Mouse (Mus musculus): Measurements from ENCODE around the gene Cdon.
A peak's percentile ranks its signal among the peaks of the same experiment; 100 is the strongest.
"Not testable (repeated sequence)": the region's sequence is repeated elsewhere in the genome, so short reads cannot be mapped to it uniquely, and the experiment has no call there.

Cdon gene

DNA sequence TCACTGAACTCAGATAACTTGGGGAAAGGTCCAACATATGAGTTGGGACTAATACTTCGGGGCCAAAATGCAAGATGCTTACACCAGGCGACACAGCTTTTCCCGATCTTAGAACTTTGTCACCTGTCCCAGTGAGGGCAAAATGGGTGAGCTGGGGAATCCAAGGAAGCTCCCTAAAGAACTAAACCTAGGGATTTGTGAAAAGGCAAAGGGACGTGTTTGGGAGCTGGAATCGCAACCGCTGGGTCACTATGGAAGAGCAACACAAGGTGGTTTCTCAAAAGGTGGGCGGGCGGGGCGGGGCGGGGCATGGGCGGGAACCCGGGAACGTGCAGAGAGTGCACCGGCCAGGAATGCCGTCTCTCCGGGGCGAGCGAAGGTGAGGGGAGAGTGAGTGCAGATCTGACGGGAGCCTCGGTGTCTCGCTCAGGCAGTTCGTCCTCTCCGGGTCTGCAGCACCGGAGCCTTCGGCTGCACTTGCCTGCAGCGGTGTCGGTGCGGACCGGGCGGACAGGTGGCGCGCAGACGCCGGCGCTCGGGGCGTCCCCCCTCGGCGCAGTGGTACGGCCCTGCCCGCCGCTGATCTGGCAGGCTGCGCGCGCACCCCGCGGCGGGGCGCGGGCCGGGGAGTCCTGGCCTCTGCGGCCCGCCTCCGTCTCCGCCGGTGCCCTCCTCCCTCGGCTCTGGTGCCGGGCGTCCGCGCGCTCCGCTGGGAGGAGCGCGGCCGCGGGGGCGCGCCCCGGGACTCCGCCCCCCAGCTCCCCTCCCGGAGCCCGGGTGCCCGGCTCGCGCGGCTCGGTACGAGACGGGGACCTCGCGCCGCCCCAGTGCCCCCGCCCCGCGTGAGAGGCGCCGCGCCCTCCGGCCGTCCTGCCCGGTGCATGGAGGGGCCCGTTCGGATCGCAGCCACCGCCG is at the start of gene Cdon:
Gene Cdon (plus strand): TSS at position 324 of the 915 bp plus-strand sequence.
- DNase-seq (ENCODE audit: low spot score in 2 of 2), result peak; percentile 64 to 76

DNA sequence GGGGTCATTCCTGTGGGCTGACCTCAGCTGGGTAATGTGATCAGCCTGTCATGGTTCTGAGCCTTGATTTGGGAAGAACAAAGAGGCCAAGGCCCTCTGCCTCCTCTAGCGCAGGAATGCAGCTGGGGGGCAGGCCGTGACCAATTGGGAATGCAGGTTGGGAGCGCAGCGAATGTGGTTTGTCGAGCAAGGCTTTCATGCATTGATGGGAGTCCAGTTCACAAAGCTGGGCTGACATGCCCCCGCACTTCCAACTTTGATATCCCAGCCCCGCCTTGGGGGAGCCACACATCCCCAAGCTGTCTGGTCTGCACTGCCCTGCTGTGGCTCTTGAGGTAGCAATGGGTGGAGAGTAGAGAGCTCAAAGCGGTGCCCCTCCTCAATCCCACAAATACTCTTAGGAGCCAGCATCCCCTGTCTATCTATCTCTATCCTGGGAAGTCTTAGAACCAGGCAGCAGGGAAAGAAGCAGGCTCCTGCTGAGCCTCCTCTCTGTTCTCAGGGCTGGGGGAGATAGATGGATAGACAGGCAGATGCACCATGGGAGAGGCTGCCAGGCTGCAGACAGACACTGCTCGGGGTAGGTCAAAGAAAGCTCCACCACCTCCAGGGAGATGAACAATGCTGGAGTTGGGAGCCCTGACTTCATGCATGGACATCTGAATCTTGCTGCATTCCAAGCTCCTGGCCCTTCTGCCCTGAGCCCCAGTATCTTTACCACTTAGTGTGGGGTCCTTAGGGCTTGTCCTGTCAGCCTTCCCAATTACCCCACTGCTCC is 48.4 kb upstream of the Cdon start:
- DNase-seq (ENCODE audit: low spot score in 2 of 2), result no peak

DNA sequence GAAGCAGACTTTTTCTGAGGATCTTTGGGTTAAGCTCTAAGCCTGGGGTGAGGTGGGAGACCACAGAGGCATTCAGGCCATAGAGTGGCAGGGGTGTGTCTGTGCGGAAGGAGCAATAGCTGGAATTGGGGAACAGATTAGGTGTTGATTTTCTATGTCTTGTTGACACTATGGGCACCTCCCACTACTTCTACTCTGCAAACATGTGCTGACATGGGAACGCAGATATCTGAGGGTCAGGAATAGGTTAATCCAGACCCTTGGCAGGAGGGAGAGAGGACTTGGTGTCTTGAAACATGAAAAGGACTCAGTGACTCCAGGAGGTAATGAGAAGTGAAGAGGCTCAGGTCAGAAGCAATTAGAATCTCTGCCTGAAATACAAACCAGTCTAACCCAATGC is 43.0 kb upstream of the Cdon start:
- DNase-seq (ENCODE audit: low spot score in 2 of 2), result no peak

DNA sequence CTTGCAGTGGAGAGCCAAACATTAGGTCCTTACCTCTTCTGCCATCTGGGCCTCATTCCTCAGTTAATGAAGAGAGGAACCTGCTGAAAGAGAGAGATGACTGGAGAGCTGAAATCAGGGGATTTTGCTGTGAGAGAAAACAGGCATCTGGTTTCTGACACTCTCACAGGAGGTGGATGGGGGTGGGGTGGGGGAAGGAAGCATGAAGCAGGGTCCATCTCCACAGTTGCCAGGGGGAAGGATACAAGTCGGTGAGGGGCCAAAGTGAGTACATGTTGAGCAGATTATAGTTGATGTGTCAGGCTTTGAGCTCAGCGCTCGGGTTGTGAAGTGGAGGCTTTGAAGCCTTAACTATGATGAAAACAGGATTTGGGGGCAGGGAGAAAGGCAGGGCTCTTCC is 41.9 kb upstream of the Cdon start:
- DNase-seq (ENCODE audit: low spot score in 2 of 2), result no peak

DNA sequence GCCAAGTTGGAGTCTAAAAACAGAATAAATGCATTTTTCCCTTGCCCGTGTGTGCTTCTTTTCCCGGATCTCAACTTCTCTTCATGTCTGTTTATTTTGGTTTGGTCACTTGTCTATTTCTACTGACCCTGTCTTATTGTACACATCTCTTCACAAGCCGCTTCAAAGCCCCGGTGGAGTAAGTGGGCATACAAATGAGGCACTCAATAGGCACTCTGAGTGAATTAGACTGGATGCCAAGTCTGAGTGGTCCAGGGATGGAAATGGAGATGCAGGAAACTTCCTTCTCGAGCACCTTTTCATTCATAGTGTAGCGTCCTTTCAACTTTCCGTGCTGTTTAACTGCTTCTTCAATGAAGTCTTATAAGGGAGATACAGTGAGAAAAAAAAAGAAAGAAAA is 21.0 kb upstream of the Cdon start:
- DNase-seq (ENCODE audit: low spot score in 2 of 2), result no peak

DNA sequence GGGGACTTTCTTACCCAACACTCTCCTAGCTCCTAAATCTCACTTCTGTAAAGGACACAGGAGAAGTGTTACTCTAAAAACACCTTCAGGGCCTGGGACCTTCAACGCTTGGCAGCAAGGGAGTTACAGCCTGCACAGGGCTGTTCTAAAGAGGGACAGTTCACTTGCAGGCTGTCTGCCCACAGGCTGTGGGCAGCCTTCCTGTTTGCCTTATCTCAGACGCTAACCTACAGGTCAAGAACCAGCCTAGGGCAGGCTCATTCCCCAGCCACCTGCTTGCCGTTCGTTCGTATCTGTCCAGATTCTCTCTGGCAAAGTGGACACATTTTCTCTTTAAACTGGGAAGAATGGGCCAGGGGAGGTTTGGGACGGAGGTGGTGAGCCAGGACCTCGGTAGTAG is 20.5 kb upstream of the Cdon start:
- no peak for DNase-seq (ENCODE audit: low spot score in 2 of 2)

DNA sequence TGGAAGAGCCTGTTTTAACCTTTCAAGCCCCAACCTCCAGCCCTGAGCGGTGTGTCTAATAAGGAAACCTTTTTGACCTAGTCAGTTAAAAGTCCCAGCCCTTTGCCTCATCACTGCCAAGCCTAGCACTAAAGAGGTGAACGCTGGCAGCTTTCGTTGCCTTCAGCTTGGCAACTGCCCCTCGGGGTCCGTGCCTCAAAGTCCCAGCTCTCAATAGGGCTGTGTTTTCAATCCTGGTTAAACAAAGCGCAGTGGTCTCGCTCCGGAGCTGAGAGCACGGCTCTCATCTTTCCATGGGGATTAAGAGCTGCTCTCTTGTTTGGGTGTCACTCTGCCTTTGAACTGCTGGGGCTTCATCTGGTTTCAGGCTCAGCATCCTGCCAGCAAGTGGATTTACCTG is 20.1 kb upstream of the Cdon start:
- no peak for DNase-seq (ENCODE audit: low spot score in 2 of 2)

DNA sequence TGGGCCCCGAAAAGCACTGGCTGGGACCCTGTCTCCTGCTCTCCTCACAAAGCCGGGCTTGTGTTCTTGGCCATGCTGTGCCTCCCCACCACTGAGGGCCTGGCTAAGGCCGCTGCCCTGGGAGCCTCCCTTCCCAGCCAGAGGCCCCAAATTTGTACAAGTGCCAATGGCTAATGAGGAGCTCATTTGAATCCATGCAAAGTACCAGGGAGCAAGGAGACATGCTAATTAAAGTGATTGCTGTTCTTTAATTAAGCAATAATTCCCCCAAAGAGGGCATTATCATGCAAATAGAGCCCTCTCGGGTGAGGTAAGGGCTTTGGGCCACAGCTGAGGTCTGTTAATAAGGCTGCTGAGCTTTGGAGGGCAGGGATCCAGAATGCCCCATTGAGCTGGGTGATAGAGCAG is 18.3 kb upstream of the Cdon start:
- DNase-seq (ENCODE audit: low spot score in 2 of 2), result peak; percentile 28 to 29

DNA sequence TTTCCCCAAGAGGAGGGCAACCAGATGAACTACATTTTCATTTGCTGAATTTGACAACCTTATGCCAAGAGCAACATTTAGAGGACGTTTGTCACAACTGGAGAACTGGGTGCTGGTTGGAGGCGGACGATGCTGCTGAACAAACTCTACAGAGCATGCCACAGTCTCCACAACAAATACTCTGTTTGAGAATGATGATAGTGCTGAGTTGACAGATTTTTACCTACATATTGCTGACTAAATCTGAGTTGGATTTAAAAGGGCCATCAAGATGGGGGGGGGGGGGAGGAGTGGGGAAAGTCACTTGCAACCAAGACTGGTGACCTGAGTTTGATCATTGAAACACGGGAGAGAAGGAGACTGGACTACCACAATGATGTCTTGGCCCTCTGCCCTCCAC is 17.4 kb upstream of the Cdon start:
- no peak for DNase-seq (ENCODE audit: low spot score in 2 of 2)

DNA sequence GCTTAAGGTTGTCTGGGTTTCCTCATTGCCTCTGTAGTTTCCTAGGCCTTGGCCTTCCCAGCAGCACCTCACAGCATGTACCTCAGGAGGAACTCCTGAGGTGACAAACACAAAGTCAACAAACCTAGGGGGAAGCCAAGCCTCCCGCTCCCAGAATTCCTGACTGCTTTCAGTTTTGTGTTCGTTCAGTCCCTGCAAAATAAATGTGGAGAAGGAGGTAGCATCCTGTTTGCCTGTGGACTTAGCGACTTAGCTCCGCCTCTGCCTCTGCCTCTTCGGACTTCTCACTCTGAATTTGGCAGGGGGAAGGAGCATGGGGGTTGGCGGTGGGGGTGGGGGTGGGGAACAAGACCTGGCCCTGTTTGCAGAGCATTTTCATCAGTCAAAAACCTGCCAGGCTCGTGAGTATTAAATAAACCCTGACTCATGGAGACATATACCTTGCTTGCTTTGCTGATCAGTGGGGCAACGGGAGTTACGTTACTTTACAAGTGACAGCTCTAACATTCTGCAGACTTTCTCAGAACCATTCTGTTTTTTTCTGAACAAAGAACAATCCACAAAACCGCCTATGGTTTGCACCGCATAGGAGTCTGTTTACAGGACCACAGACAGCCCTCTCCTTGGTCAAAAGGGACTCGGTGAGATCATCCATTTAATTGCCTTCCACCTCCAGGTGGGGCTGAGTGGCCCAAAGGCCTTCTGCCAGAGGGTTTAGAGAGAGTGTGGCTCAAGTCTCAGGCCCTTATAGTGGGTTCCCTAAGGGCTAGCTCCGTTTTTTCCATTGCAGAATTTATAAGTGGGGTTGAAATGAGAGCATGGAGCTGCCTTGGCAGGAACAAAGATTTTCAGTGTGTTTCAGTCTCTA is 15.7 kb upstream of the Cdon start:
- no peak for DNase-seq (ENCODE audit: low spot score in 2 of 2)

DNA sequence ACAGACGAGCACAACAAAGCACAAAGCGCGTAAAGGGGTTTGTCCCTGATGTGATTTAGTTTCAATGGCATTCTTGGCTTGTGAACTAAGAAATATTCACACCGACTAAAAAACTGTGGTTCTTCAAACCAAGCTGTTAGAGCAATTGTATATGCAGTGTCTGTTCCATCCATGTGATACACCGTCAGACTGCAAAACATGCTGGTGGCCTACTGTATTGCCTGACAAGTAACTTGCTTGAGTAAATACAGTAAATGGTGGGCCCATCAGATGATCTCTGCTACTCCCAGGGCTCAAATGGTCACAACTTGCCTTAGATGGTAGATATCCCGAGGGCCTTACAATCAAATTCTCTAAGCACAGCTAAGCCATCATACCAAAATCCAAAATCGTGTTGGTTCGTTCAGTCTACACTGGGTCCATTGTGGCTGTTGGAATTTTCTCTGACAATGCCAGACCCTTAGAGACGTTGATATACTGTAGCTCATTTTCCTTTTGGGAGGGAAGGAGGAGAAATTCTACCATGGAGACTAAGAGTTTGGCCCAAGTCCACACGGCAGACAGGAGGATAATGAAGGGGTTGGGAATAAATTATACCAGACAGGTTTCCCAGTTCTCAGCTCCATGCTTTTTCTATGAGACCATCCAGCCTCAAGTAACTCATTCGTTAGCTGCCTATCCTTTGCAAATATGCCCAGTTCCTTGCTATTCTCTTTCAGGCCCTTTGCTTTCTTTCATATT is 9.5 kb upstream of the Cdon start:
- no peak for DNase-seq (ENCODE audit: low spot score in 2 of 2)

DNA sequence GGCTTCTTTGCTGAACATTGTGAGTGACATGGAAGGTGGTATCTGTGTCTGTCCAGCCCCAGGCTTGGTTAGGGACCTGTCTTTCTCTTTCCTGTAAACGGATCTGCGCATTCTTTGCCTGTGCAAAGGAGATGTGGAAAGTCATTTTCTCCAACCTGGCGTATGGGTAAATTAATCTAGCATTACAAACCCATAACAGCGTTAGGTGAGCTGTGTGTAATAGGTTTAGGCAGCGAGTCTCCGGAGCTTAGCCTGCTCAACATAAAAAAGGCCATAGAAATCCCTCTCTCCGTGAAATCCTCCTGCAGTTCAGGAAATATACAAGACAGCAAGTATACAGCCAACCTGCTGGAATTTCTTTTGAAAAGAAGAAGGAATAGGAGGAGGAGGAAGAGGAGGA is 9.0 kb upstream of the Cdon start:
- DNase-seq (ENCODE audit: low spot score in 2 of 2), result no peak

DNA sequence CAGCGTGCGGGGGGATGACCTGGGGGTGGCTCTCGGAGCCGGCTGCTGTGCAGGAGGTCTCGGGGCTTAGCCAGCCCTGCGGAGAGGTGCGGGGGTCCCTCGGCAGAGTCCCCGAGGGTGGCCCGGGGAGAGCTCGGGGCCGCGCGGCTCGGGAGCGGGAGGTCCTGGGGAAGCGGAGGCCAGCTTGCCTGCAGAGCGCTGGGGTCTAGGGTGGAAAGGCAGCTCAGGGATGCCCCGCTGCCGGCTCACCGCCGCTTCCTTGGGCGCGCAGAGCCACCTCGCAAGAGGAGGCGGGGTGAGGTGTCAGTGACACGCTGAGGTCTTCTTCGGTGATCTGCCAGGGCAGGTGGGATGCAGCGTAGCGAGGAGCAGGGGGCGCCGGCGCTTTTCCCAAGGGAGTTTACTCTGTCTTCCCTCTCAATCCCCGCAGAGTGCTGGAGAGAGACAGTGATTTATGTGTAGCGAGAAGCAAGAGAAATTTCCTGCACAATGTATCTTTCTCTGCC is 855 bp downstream of the Cdon start:
- peak; percentile 32 to 53 for DNase-seq (ENCODE audit: low spot score in 2 of 2)

DNA sequence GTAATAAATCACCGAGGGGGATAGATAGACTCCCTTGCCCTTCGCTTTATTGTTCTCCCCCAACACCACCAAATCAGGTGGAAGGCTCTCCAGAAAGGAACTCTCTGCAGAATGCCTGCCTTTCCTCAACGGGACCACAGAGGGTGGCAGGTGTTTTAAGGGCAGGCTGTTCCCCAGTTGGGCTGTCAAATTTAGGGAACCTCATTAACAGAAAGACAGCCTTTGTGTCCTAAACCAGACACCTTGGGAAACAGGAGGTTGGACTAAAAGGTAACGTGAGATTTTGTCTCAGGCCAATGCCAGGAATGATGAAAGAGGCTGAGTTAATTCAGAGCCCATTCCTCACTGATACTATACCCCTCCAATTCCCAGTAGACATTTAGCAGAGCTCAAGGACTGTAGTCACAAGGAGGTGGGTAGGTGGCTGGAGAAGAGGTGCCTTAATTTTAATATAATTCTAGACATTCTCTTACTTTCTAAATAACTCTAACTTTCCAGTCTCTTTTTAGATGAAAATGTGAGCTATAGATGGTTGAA is 1.5 kb downstream of the Cdon start:
- DNase-seq (ENCODE audit: low spot score in 2 of 2), result no peak

DNA sequence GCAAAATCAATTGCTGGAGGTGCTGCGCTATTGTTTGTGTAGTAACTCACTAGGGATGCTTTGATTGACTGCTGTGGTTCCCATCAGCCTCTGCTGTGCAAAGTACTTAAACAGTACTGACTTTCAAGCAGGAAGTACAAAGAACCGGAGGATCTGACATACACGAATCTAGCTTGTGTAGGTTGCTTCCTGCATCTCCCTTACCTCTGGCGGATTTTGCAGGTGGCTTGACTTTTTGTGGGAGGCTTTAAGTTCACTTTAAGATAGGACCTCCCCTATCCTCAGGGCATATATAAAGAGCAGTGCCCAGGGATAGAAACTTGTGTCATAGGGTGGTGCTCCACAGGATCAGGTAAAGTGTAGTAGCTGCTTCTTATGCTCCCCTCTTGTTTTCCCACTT is 2.3 kb downstream of the Cdon start:
- DNase-seq (ENCODE audit: low spot score in 2 of 2), result no peak

DNA sequence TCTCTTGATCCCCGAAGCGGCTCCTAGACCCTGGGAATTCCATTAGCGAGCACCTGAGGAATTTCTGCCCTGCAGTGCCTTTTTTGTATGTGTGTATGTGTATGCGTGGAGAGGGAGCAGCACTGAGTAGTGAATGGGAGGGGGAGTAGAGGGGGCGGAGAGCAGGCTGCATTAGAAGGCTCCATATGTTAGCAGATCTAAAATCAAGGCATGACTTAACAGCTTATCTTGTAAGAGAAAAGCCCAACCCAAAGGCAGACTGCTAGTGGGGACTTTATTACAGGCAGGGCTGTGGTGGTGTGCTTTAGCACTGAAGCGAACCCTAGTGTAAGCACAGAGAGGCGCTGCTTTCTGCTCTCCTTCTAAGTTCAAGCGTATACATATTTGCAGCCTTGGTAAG is 3.7 kb downstream of the Cdon start:
- peak; percentile 64 to 77 for DNase-seq (ENCODE audit: low spot score in 2 of 2)

DNA sequence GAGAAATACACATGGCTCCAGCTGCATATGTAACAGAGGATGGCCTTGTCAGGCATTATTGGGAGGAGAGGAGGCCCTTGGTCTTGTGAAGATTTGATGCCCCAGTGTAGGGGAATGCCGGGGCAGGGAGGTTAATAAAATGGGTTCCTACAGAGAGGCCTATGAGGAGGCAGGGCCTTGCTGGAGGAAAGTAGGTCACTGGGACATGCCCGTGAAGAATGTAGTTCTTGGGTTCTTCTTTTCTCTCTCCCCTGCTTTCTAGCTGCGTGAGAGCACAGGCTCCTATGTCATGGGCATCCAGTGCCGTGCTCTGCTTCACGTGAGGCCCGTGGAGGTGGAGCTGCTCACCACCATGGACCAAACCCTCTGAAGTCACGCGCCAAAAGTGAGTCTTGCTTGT is 9.5 kb downstream of the Cdon start:
- no peak for DNase-seq (ENCODE audit: low spot score in 2 of 2)

DNA sequence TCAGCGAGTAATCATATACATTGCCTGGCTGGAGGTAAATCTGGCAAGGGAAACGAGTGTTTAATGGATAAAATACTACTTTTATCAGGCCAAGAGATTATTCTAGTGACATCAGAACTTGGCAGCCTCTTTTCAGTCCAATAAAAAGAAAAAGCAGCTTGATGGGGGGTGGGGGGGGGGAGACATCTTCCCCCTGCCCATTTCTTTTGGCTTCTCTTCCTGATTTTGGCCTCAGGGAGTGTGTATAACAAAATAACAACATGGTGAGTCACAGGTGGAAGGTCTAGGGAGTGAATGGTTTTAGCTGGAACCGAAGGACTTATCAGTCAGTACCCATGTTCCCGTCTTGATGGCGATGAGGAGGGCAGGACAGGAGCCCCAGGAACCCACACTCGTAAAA is 10.5 kb downstream of the Cdon start:
- DNase-seq (ENCODE audit: low spot score in 2 of 2), result no peak

DNA sequence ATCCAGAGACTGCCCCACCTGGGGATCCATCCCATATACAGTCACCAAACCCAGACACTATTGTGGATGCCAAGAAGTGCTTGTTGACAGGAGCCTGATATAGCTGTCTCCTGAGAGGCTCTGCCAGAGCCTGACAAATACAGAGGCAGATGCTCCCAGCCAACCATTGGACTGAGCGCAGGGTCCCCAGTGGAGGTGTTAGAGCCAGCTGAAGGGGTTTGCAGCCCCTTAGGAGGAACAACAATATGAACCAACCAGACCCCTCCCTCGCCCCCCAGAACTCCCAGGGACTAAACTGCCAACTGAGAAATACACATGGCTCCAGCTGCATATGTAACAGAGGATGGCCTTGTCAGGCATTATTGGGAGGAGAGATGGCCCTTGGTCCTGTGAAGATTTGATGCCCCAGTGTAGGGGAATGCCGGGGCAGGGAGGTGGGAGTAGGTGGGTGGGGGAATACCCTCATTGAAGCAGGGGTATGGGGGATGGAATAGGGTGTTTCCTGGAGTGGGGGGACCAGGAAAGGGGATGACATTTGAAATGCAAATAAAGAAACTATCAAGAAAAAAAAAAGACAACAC is 11.9 kb downstream of the Cdon start:
- not testable (repeated sequence) for DNase-seq (ENCODE audit: low spot score in 2 of 2)

DNA sequence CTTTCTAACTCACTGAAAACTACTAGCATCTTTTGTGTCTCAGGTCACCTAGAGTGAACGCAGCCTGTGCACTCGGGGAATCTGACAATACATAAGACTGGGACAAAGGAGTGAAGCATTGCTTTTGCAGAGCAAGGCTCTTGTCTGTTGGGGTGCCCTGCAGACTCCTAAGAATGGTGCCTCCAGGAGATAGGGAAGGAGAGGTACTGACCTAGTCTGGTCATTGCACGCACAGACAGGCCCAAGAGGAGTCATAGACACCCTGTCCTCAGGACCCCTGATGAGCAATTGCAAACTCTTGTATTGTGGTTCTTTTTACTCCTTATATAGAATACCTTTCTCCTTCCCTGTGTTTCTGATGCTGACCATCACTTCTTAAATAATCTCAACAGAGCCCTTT is 13.4 kb downstream of the Cdon start:
- no peak for DNase-seq (ENCODE audit: low spot score in 2 of 2)

DNA sequence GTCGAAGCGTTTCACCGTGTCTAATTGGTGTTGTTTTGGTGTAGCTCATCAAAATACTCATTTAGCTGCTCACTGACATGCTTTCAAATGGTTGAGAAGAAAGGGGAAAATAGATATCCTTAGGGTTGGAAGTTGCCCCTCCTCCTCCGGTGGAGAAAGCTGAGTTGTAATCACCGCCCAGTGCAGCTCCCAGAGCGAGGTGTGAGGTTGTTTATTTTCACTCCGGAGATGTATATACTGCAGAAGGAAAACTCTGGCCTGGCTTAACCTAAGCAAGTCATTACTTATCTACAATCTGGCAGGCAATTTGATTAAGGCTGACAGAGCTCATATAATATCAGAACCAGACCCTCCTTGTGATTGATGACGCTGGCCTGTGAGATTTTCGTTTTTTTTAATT is 14.6 kb downstream of the Cdon start:
- DNase-seq (ENCODE audit: low spot score in 2 of 2), result no peak

All from right cerebral cortex, adult 2 months (tissue).